Mouse (Mus musculus): ENCODE data around the gene Rftn2. TPM values are rescaled to one million over a fixed set of nuclear protein-coding genes. Genes with fewer than 3 reads are reported as not detected.

Gene Rftn2
- polyA plus RNA-seq, 1 experiment from 2014 or later = 12.2 TPM

GRCm38 (mm10) chr1:55205808-55206327 lies 20.7 kb downstream of the Rftn2 start:
- WGBS = 34% methylated on average over 5 of the region's 5 CpGs
- no peaks in the 10 kb centered on the region for H3K9me3 ChIP-seq (replicated peaks; ENCODE audit: control insufficient read depth, low read length)
- H3K4me2 ChIP-seq (ENCODE audit: low read length) = no peak overlapping the region
- H3K4me3 ChIP-seq (ENCODE audit: low read depth, low read length) = no peak overlapping the region
- no peak overlapping the region for H3K27ac ChIP-seq (ENCODE audit: low read depth, low read length)
- no peaks in the 10 kb centered on the region for H3K36me3 ChIP-seq (ENCODE audit: control insufficient read depth, insufficient read depth, low read length)
- DNase-seq (ENCODE audit: low spot score) = no peak
- no peak for ATAC-seq
- peaks cover 3% of the 10 kb centered on the region; the same call in 1 of the 2 replicates for H3K4me1 ChIP-seq (ENCODE audit: control insufficient read depth, insufficient read depth, low read length)
- no peak overlapping the region for H3K9ac ChIP-seq (ENCODE audit: low read length)
- no peaks in the 10 kb centered on the region for H3K27me3 ChIP-seq (replicated peaks; ENCODE audit: control insufficient read depth, insufficient read depth, low read length)

- Histone ChIP-seq H3K4me2 (ENCODE audit: low read length) (no peak overlapping the region), H3K4me3 (ENCODE audit: low read depth, low read length) (no peak overlapping the region), H3K9ac (ENCODE audit: low read length) (no peak overlapping the region), H3K27me3 (replicated peaks; ENCODE audit: control insufficient read depth, insufficient read depth, low read length) (no peaks in the 10 kb centered on the region), H3K9me3 (replicated peaks; ENCODE audit: control insufficient read depth, low read length) (no peaks in the 10 kb centered on the region), H3K4me1 (ENCODE audit: control insufficient read depth, insufficient read depth, low read length) (peaks cover 3% of the 10 kb centered on the region; the same call in 1 of the 2 replicates), H3K27ac (ENCODE audit: low read depth, low read length) (no peak overlapping the region; the same call in 1 of the 2 replicates), H3K36me3 (ENCODE audit: control insufficient read depth, insufficient read depth, low read length) (no peaks in the 10 kb centered on the region)
- DNase-seq (ENCODE audit: low spot score) (peak; percentile 59), ATAC-seq (peak; percentile 51; the same call in 1 of the 2 replicates)
- WGBS = 56% methylated on average over 18 of the region's 18 CpGs
Observed at GRCm38 (mm10) chr1:55201850-55202752, 24.5 kb downstream of the Rftn2 start.

- no peaks in the 10 kb centered on the region for H3K36me3 ChIP-seq (ENCODE audit: control insufficient read depth, insufficient read depth, low read length)
- ATAC-seq (no peak), DNase-seq (ENCODE audit: low spot score) (no peak)
- no peak overlapping the region for H3K9ac ChIP-seq (ENCODE audit: low read length)
- 0 out of 2 replicates have a peak, but pooled peaks cover 6% of the 10 kb centered on the region for H3K4me1 ChIP-seq (ENCODE audit: control insufficient read depth, insufficient read depth, low read length)
- no peaks in the 10 kb centered on the region for H3K27me3 ChIP-seq (replicated peaks; ENCODE audit: control insufficient read depth, insufficient read depth, low read length)
- WGBS = 2% methylated on average over 3 of the region's 3 CpGs
- H3K4me3 ChIP-seq (ENCODE audit: low read depth, low read length) = no peak overlapping the region
- H3K4me2 ChIP-seq (ENCODE audit: low read length) = no peak overlapping the region
- no peak overlapping the region for H3K27ac ChIP-seq (ENCODE audit: low read depth, low read length)
- H3K9me3 ChIP-seq (replicated peaks; ENCODE audit: control insufficient read depth, low read length) = no peaks in the 10 kb centered on the region
Observed at GRCm38 (mm10) chr1:55198719-55199118, 27.9 kb downstream of the Rftn2 start.

GRCm38 (mm10) chr1:55196327-55197003 lies 30.1 kb downstream of the Rftn2 start:
- Histone ChIP-seq H3K27ac (ENCODE audit: low read depth, low read length) (no peak overlapping the region), H3K4me1 (ENCODE audit: control insufficient read depth, insufficient read depth, low read length) (0 out of 2 replicates have a peak, but pooled peaks cover 13% of the 10 kb centered on the region), H3K36me3 (ENCODE audit: control insufficient read depth, insufficient read depth, low read length) (no peaks in the 10 kb centered on the region), H3K9ac (ENCODE audit: low read length) (no peak overlapping the region), H3K9me3 (replicated peaks; ENCODE audit: control insufficient read depth, low read length) (no peaks in the 10 kb centered on the region), H3K4me2 (ENCODE audit: low read length) (no peak overlapping the region), H3K27me3 (replicated peaks; ENCODE audit: control insufficient read depth, insufficient read depth, low read length) (no peaks in the 10 kb centered on the region), H3K4me3 (ENCODE audit: low read depth, low read length) (no peak overlapping the region)
- DNase-seq (ENCODE audit: low spot score) = no peak
- 52% methylated on average over 6 of the region's 6 CpGs for WGBS
- ATAC-seq = no peak

GRCm38 (mm10) chr1:55195021-55195420 lies 31.6 kb downstream of the Rftn2 start:
- Histone ChIP-seq H3K4me3 (ENCODE audit: low read depth, low read length) (no peak overlapping the region), H3K36me3 (ENCODE audit: control insufficient read depth, insufficient read depth, low read length) (no peaks in the 10 kb centered on the region), H3K4me1 (ENCODE audit: control insufficient read depth, insufficient read depth, low read length) (0 out of 2 replicates have a peak, but pooled peaks cover 13% of the 10 kb centered on the region), H3K27me3 (replicated peaks; ENCODE audit: control insufficient read depth, insufficient read depth, low read length) (no peaks in the 10 kb centered on the region), H3K9ac (ENCODE audit: low read length) (no peak overlapping the region), H3K9me3 (replicated peaks; ENCODE audit: control insufficient read depth, low read length) (no peaks in the 10 kb centered on the region), H3K27ac (ENCODE audit: low read depth, low read length) (no peak overlapping the region), H3K4me2 (ENCODE audit: low read length) (no peak overlapping the region)
- 42% methylated on average over 4 of the region's 4 CpGs for WGBS
- DNase-seq (ENCODE audit: low spot score) (no peak), ATAC-seq (no peak; the same call in 1 of the 2 replicates)

GRCm38 (mm10) chr1:55194064-55194915 lies 32.3 kb downstream of the Rftn2 start:
- H3K9ac ChIP-seq (ENCODE audit: low read length) = no peak overlapping the region
- H3K27me3 ChIP-seq (replicated peaks; ENCODE audit: control insufficient read depth, insufficient read depth, low read length) = no peaks in the 10 kb centered on the region
- H3K4me2 ChIP-seq (ENCODE audit: low read length) = no peak overlapping the region
- no peaks in the 10 kb centered on the region for H3K36me3 ChIP-seq (ENCODE audit: control insufficient read depth, insufficient read depth, low read length)
- H3K27ac ChIP-seq (ENCODE audit: low read depth, low read length) = no peak overlapping the region
- no peaks in the 10 kb centered on the region for H3K9me3 ChIP-seq (replicated peaks; ENCODE audit: control insufficient read depth, low read length)
- no peak overlapping the region for H3K4me3 ChIP-seq (ENCODE audit: low read depth, low read length)
- ATAC-seq (no peak), DNase-seq (ENCODE audit: low spot score) (no peak)
- WGBS = 23% methylated on average over 19 of the region's 19 CpGs
- 0 out of 2 replicates have a peak, but pooled peaks cover 13% of the 10 kb centered on the region for H3K4me1 ChIP-seq (ENCODE audit: control insufficient read depth, insufficient read depth, low read length)

- DNase-seq (ENCODE audit: low spot score) = peak; percentile 72
- Histone ChIP-seq H3K9ac (ENCODE audit: low read length) (no peak overlapping the region), H3K36me3 (ENCODE audit: control insufficient read depth, insufficient read depth, low read length) (no peaks in the 10 kb centered on the region), H3K9me3 (replicated peaks; ENCODE audit: control insufficient read depth, low read length) (no peaks in the 10 kb centered on the region), H3K27me3 (replicated peaks; ENCODE audit: control insufficient read depth, insufficient read depth, low read length) (no peaks in the 10 kb centered on the region), H3K4me1 (ENCODE audit: control insufficient read depth, insufficient read depth, low read length) (0 out of 2 replicates have a peak, but pooled peaks cover 13% of the 10 kb centered on the region), H3K4me3 (ENCODE audit: low read depth, low read length) (no peak overlapping the region), H3K27ac (ENCODE audit: low read depth, low read length) (no peak overlapping the region), H3K4me2 (ENCODE audit: low read length) (no peak overlapping the region)
- peak; percentile 66 for ATAC-seq
- WGBS = 17% methylated on average over 2 of the region's 2 CpGs
Observed at GRCm38 (mm10) chr1:55193316-55193715, 33.3 kb downstream of the Rftn2 start.

- DNase-seq (ENCODE audit: low spot score) = no peak
- no peak for ATAC-seq
Observed at GRCm38 (mm10) chr1:55192824-55193223, 33.8 kb downstream of the Rftn2 start.

More at GRCm38 (mm10) chr1:55192824-55193223, 33.8 kb downstream of the Rftn2 start:
- H3K4me1 ChIP-seq (ENCODE audit: control insufficient read depth, insufficient read depth, low read length) = 0 out of 2 replicates have a peak, but pooled peaks cover 13% of the 10 kb centered on the region
- no peak overlapping the region for H3K4me2 ChIP-seq (ENCODE audit: low read length)
- H3K9me3 ChIP-seq (replicated peaks; ENCODE audit: control insufficient read depth, low read length) = no peaks in the 10 kb centered on the region
- H3K9ac ChIP-seq (ENCODE audit: low read length) = no peak overlapping the region
- no peaks in the 10 kb centered on the region for H3K27me3 ChIP-seq (replicated peaks; ENCODE audit: control insufficient read depth, insufficient read depth, low read length)
- 59% methylated on average over 3 of the region's 3 CpGs for WGBS
- no peak overlapping the region for H3K27ac ChIP-seq (ENCODE audit: low read depth, low read length)
- H3K36me3 ChIP-seq (ENCODE audit: control insufficient read depth, insufficient read depth, low read length) = no peaks in the 10 kb centered on the region
- H3K4me3 ChIP-seq (ENCODE audit: low read depth, low read length) = no peak overlapping the region

Measured in forebrain, embryonic 14.5 days (tissue).